Mouse (Mus musculus): ENCODE results near the gene Dgcr2.

DNA sequence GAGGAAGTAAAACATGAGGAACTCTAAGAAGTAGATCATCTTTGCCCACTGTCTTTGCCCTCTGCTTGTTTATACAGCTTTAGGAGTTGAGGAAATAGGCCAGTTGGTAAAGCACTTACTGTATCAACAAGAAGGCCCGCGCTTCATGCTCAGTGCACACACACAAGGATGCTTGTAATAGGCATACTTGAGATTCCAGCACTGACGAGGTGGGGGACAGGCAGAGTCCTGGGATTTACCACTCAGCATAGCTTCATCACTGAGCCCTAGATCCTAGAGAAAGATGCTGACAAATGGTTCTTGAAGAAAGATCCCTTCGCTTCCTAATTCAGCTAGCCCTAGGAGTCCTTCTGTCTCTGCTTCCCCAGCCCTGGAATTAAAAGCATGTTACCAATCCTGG, 85.2 kb downstream of the Dgcr2 start:
- no peak for TF ChIP-seq CTCF (IDR thresholded peaks at IDR 0.05; ENCODE audit: low read depth)
- no peak for TF ChIP-seq EP300 (IDR thresholded peaks at IDR 0.05; ENCODE audit: low read depth)
